Comparison of ENCODE assay signal across 24 mouse cellular contexts in genomic region chr8:122338852-122339251, GRCm38 (mm10). TPM values are rescaled to one million over a fixed set of nuclear protein-coding genes. Genes with fewer than 3 reads are reported as not detected.
A peak's percentile ranks its signal among the peaks of the same experiment; 100 is the strongest.
DNase-seq lines count a peak whose midpoint lies in the region; ATAC-seq and TF ChIP-seq lines count a peak whose summit lies in the region.
"Had no signal": no experiment of that assay in that cellular context is flagged by ENCODE, and none has a peak within 500 bp of the region (broad histone marks: within the 10 kb centered on the region; RNA-seq: fewer than 3 reads in every experiment).

No protein-coding gene starts in this region.

- ATAC-seq in kidney, postnatal 0 days (replicated peaks; ENCODE audit: low FRiP score, low read depth): no peak
- no peak for ATAC-seq in liver, embryonic 14.5 days (ENCODE audit: insufficient read depth)
- ATAC-seq: midbrain, embryonic 15.5 days had no signal

- WGBS in kidney, postnatal 0 days: 62% methylated on average over 6 of the region's 6 CpGs
- WGBS in liver, embryonic 14.5 days (ENCODE audit: insufficient replicate concordance): 80% methylated on average over 6 of the region's 6 CpGs

- peak; percentile 15 to 36 for DNase-seq in cerebellum, postnatal 25 days
- no peak for DNase-seq in cerebellum, adult 9-10 months
- no peak for DNase-seq in kidney, postnatal 0 days (ENCODE audit: low spot score)
- DNase-seq in kidney, adult 8-10 months: no peak
- DNase-seq in MEL (ENCODE audit: low read depth, low spot score): peak; percentile 25
- DNase-seq in liver, embryonic 14.5 days (ENCODE audit: low read depth in 3 of 3, low spot score in 3 of 3): no peak
- DNase-seq in thymus, adult 18-20 months: no peak
- DNase-seq: cerebellum, postnatal 36 days; gastrocnemius, postnatal 10 days; kidney, adult 18-20 months; layer of hippocampus, postnatal 36 days; left cerebral cortex, postnatal 4 days; liver, embryonic 13.5 days; lung, postnatal 10 days; right cerebral cortex, adult 18-20 months had no signal

- TF ChIP-seq RAD21 in MEL (IDR thresholded peaks at IDR 0.05; ENCODE audit: low read depth, low read length): no peak

- TF ChIP-seq CTCF in kidney, postnatal 0 days (IDR thresholded peaks at IDR 0.05; ENCODE audit: low read depth): peak; percentile 37; the same call in 1 of the 2 replicates
- TF ChIP-seq CTCF in MEL (IDR thresholded peaks at IDR 0.05 in 2 of 3, conservative IDR thresholded peaks at IDR 0.05 in 1 of 3; ENCODE audit: control insufficient read depth in 1 of 3, insufficient read depth in 1 of 3, low read depth in 2 of 3, low read length in 3 of 3, poor library complexity in 1 of 3, severe bottlenecking in 1 of 3): peak in 2 of 3 experiments; percentile 21 to 40; a peak in 3 of 6 replicates
- TF ChIP-seq CTCF in liver, embryonic 14.5 days (IDR thresholded peaks at IDR 0.05; ENCODE audit: low read depth): peak; percentile 44

- H3K27ac ChIP-seq in kidney, postnatal 0 days: no peak overlapping the region
- no peak overlapping the region for H3K27ac ChIP-seq in MEL (ENCODE audit: control insufficient read depth, low read depth, low read length)
- H3K27ac ChIP-seq in liver, embryonic 14.5 days: no peak overlapping the region
- H3K27ac ChIP-seq: embryonic facial prominence, embryonic 12.5 days; heart, embryonic 10.5 days; hindbrain, embryonic 15.5 days; midbrain, embryonic 15.5 days had no signal

- no peak for TF ChIP-seq EP300 in MEL (IDR thresholded peaks at IDR 0.05; ENCODE audit: low read depth in 1 of 2, low read length in 2 of 2)
- no peak for TF ChIP-seq EP300 in liver, embryonic 14.5 days (IDR thresholded peaks at IDR 0.05; ENCODE audit: low read depth)

- peak in 1 of 2 experiments; percentile 19; a peak in 2 of 4 replicates for TF ChIP-seq POLR2A in MEL (IDR thresholded peaks at IDR 0.05; ENCODE audit: control insufficient read depth in 1 of 2, insufficient read depth in 1 of 2, low read depth in 1 of 2, low read length in 2 of 2, poor library complexity in 1 of 2)

- 0 out of 2 replicates have a peak, but pooled peaks cover 12% of the 10 kb centered on the region for H3K36me3 ChIP-seq in kidney, postnatal 0 days (ENCODE audit: insufficient read depth, low read length)
- H3K36me3 ChIP-seq in MEL (ENCODE audit: control insufficient read depth in 1 of 2, insufficient read depth in 2 of 2, low read length in 2 of 2): peaks cover 12% of the 10 kb centered on the region in 2 experiments
- H3K36me3 ChIP-seq in liver, embryonic 14.5 days (replicated peaks; ENCODE audit: control insufficient read depth, insufficient read depth, low read depth): peaks cover 52% of the 10 kb centered on the region
- H3K36me3 ChIP-seq: midbrain, embryonic 15.5 days had no signal

- H3K27me3 ChIP-seq in kidney, postnatal 0 days (ENCODE audit: insufficient read depth, low read length): no peaks in the 10 kb centered on the region; the same call in 1 of the 2 replicates
- H3K27me3 ChIP-seq in MEL (ENCODE audit: control insufficient read depth in 1 of 2, insufficient read depth in 2 of 2, low read length in 2 of 2): no peaks in the 10 kb centered on the region
- no peaks in the 10 kb centered on the region for H3K27me3 ChIP-seq in liver, embryonic 14.5 days (ENCODE audit: control insufficient read depth, insufficient read depth, low read length)
- H3K27me3 ChIP-seq: megakaryocyte, embryonic 14.5 days had no signal

- no peak overlapping the region for H3K4me2 ChIP-seq in kidney, postnatal 0 days (ENCODE audit: low read length)
- H3K4me2 ChIP-seq in liver, embryonic 14.5 days (ENCODE audit: low read depth): no peak overlapping the region
- H3K4me2 ChIP-seq: embryonic facial prominence, embryonic 12.5 days; hindbrain, embryonic 15.5 days; liver, embryonic 13.5 days; midbrain, embryonic 15.5 days had no signal

- H3K9me3 ChIP-seq in kidney, postnatal 0 days (replicated peaks; ENCODE audit: low read length): no peaks in the 10 kb centered on the region
- H3K9me3 ChIP-seq in MEL (replicated peaks; ENCODE audit: insufficient read depth, low read length): no peaks in the 10 kb centered on the region
- peaks cover 11% of the 10 kb centered on the region for H3K9me3 ChIP-seq in liver, embryonic 14.5 days (ENCODE audit: control insufficient read depth, low read length)
- H3K9me3 ChIP-seq: embryonic facial prominence, embryonic 12.5 days; heart, embryonic 10.5 days; hindbrain, embryonic 15.5 days; midbrain, embryonic 15.5 days had no signal

- no peaks in the 10 kb centered on the region; the same call in 1 of the 2 replicates for H3K79me2 ChIP-seq in MEL (ENCODE audit: control insufficient read depth, insufficient read depth, low read length, poor library complexity)

- H3K4me3 ChIP-seq in kidney, postnatal 0 days (replicated peaks; ENCODE audit: low read depth, low read length): no peak overlapping the region
- H3K4me3 ChIP-seq in MEL (ENCODE audit: control insufficient read depth in 1 of 2, insufficient read depth in 1 of 2, low read depth in 2 of 2, low read length in 2 of 2): no peak overlapping the region
- H3K4me3 ChIP-seq in liver, embryonic 14.5 days (ENCODE audit: insufficient read depth in 1 of 2, low read depth in 2 of 2, low read length in 2 of 2): no peak overlapping the region
- H3K4me3 ChIP-seq: embryonic facial prominence, embryonic 12.5 days; heart, embryonic 10.5 days; hindbrain, embryonic 15.5 days; liver, embryonic 13.5 days; midbrain, embryonic 15.5 days had no signal

- no peak overlapping the region for H3K9ac ChIP-seq in kidney, postnatal 0 days (ENCODE audit: low read depth, low read length)
- no peak overlapping the region for H3K9ac ChIP-seq in MEL (ENCODE audit: control insufficient read depth, low read depth, low read length, poor library complexity, severe bottlenecking)
- H3K9ac ChIP-seq in liver, embryonic 14.5 days (replicated peaks): no peak overlapping the region
- H3K9ac ChIP-seq: embryonic facial prominence, embryonic 12.5 days; hindbrain, embryonic 15.5 days; liver, embryonic 13.5 days; midbrain, embryonic 15.5 days had no signal

- H3K4me1 ChIP-seq in kidney, postnatal 0 days (replicated peaks; ENCODE audit: insufficient read depth, low read length): 0 out of 2 replicates have a peak, but pooled peaks cover 20% of the 10 kb centered on the region
- peaks cover 0 to 40% of the 10 kb centered on the region in 2 experiments; a peak in 3 of 4 replicates for H3K4me1 ChIP-seq in MEL (ENCODE audit: control insufficient read depth in 1 of 2, insufficient read depth in 2 of 2, low read length in 2 of 2)
- peaks cover 19 to 30% of the 10 kb centered on the region in 2 experiments for H3K4me1 ChIP-seq in liver, embryonic 14.5 days (replicated peaks; ENCODE audit: control insufficient read depth in 2 of 2, insufficient read depth in 2 of 2, low read length in 1 of 2)

TF ChIP-seq in MEL, 35 proteins besides CTCF, POLR2A, EP300 and RAD21:
- TF ChIP-seq POLR2AphosphoS2 (IDR thresholded peaks at IDR 0.05; ENCODE audit: low read length) (peak; percentile 30), GATA1 (IDR thresholded peaks at IDR 0.05; ENCODE audit: low read depth, low read length) (no peak), JUND (IDR thresholded peaks at IDR 0.05; ENCODE audit: low read depth, low read length) (no peak), MAZ (IDR thresholded peaks at IDR 0.05; ENCODE audit: low read depth, low read length) (no peak)
TF ChIP-seq in MEL: peak in this region for 1.

RNA-seq across cellular contexts. Expression of gene Trhr2, which starts 21.7 kb away (rescaled TPM):
- not detected in 2 replicates for polyA plus RNA-seq in kidney, postnatal 0 days (2015; fragmentation: Nextera tagmentation; extraction: Ambion mirVana)
- 0.12 TPM in 1 of 2 replicates, not detected in the other for total RNA-seq in MEL (2012; rRNA removed)
- polyA plus RNA-seq in MEL (2012; ENCODE audit: insufficient read depth in 1 of 2, insufficient read length in 2 of 2, low read depth in 1 of 2, low replicate concordance in 2 of 2, missing spikeins in 1 of 2): under 1 TPM in 1 of 2 experiments, not detected in 1; 0.07 TPM
- not detected in 2 replicates for polyA plus RNA-seq in liver, embryonic 14.5 days (2012; rRNA removed)
- not detected in 2 replicates for polyA plus RNA-seq in liver, embryonic 14.5 days (2014; fragmentation: Nextera tagmentation; extraction: Ambion mirVana)
- total RNA-seq: adrenal gland, postnatal 4 days; gastrocnemius, postnatal 10 days; heart, postnatal 25 days had no signal
- polyA plus RNA-seq: heart, embryonic 10.5 days; liver, embryonic 13.5 days; midbrain, embryonic 15.5 days; stomach, embryonic 14.5 days; thymus, postnatal 0 days had no signal

RNA-seq across cellular contexts. Expression of gene Zc3h18, which starts 37.6 kb away (rescaled TPM):
- 33.7 and 35.1 TPM in 2 replicates for polyA plus RNA-seq in kidney, postnatal 0 days (2015; fragmentation: Nextera tagmentation; extraction: Ambion mirVana)
- total RNA-seq in MEL (2012; rRNA removed): 84.3 and 98.5 TPM in 2 replicates
- polyA plus RNA-seq in MEL (2012; ENCODE audit: insufficient read depth in 1 of 2, insufficient read length in 2 of 2, low read depth in 1 of 2, low replicate concordance in 2 of 2, missing spikeins in 1 of 2): 100 to 1,000 TPM in 1 of 2 experiments, 10 to 100 TPM in 1; 30.2 to 122 TPM
- polyA plus RNA-seq in liver, embryonic 14.5 days (2012; rRNA removed): 15.2 and 20.4 TPM in 2 replicates
- 12.8 and 16.7 TPM in 2 replicates for polyA plus RNA-seq in liver, embryonic 14.5 days (2014; fragmentation: Nextera tagmentation; extraction: Ambion mirVana)

RNA-seq across cellular contexts. Expression of gene Zfpm1, which starts 56.9 kb away (rescaled TPM):
- polyA plus RNA-seq in kidney, postnatal 0 days (2015; fragmentation: Nextera tagmentation; extraction: Ambion mirVana): 1.4 and 2.3 TPM in 2 replicates
- total RNA-seq in MEL (2012; rRNA removed): 104 and 133 TPM in 2 replicates
- polyA plus RNA-seq in MEL (2012; ENCODE audit: insufficient read depth in 1 of 2, insufficient read length in 2 of 2, low read depth in 1 of 2, low replicate concordance in 2 of 2, missing spikeins in 1 of 2): 100 to 1,000 TPM; 260 to 343 TPM
- polyA plus RNA-seq in liver, embryonic 14.5 days (2012; rRNA removed): 69.6 and 80.3 TPM in 2 replicates
- polyA plus RNA-seq in liver, embryonic 14.5 days (2014; fragmentation: Nextera tagmentation; extraction: Ambion mirVana): 13.3 and 16.2 TPM in 2 replicates

Comparison
In these comparisons a context has a peak if more than half of its experiments do, and no peak if none do; other contexts are left out.
1. DNase-seq: peak in cerebellum, postnatal 25 days (2 of 2) and MEL (single experiment); none in cerebellum, adult 9-10 months (single experiment), kidney, postnatal 0 days (single experiment), kidney, adult 8-10 months (0 of 2), liver, embryonic 14.5 days (0 of 3) and thymus, adult 18-20 months (0 of 2).
2. Peak in every context shown above with its lines, with median percentiles within 50 percentile points of each other: CTCF ChIP-seq.